Mouse (Mus musculus) kidney, embryonic 16.5 days (tissue): Measurements from ENCODE around the gene Itpr3. TPM values are rescaled to one million over a fixed set of nuclear protein-coding genes. Genes with fewer than 3 reads are reported as not detected.

ENCODE experiments used
- ATAC-seq: fragments of 200-750 bp; cut with Nextera tagmentation; 2 replicates; pipeline ENCODE4 v1.8.0; 2017; ENCODE audit warnings: moderate TSS enrichment; ENCODE audit not compliant: low FRiP score, low TSS enrichment
- H3K27ac ChIP-seq: fragments of 300-500 bp; sonication (generic); 2 replicates; pipeline ENCODE4 v1.5.1; 2014; ENCODE audit warnings: low read length
- H3K27me3 ChIP-seq: fragments of 300-500 bp; sonication (generic); 2 replicates; pipeline ENCODE4 v1.6.1; 2014; ENCODE audit warnings: low read length, control low read depth, mixed read lengths; ENCODE audit not compliant: insufficient read depth
- H3K36me3 ChIP-seq: fragments of 300-500 bp; sonication (generic); 2 replicates; pipeline ENCODE4 v1.6.1; 2014; ENCODE audit warnings: low read length, control low read depth, mixed read lengths; ENCODE audit not compliant: insufficient read depth
- H3K4me1 ChIP-seq: fragments of 300-500 bp; sonication (generic); 2 replicates; pipeline ENCODE4 v1.6.1; 2014; ENCODE audit warnings: low read length, control low read depth, mixed read lengths; ENCODE audit not compliant: insufficient read depth
- H3K4me2 ChIP-seq: fragments of 300-500 bp; sonication (generic); replicated peaks from 2 replicates; pipeline ENCODE4 v1.6.1; 2014; ENCODE audit warnings: low read depth, low read length
- H3K4me3 ChIP-seq: fragments of 300-500 bp; sonication (generic); 2 replicates; pipeline ENCODE4 v1.5.1; 2014; ENCODE audit warnings: mild to moderate bottlenecking, low read length
- H3K9ac ChIP-seq: fragments of 300-500 bp; sonication (generic); replicated peaks from 2 replicates; pipeline ENCODE4 v1.6.1; 2014; ENCODE audit warnings: low read length
- H3K9me3 ChIP-seq: fragments of 300-500 bp; sonication (generic); 2 replicates; pipeline ENCODE4 v1.6.1; 2016; ENCODE audit warnings: low read length, control low read depth
- whole genome bisulfite sequencing: fragments of 180-500 bp; shearing (Covaris S2); extraction: QIAGEN DNeasy Blood & Tissue Kit; methylation state at CpG from one replicate; pipeline ENCODE4 v1.1.7; 2014; 5-methylcytosine and 5-hydroxymethylcytosine counted together
- polyA plus RNA-seq: library from polyadenylated mRNA; unstranded; fragments of >200 nt; fragmentation: Nextera tagmentation; extraction: Ambion mirVana; gene quantifications from 2 replicates; pipeline ENCODE4 v1.2.1, GENCODE M21; 2015

Gene Itpr3
- polyA plus RNA-seq, 1 experiment from 2014 or later = 9.3 TPM

DNA sequence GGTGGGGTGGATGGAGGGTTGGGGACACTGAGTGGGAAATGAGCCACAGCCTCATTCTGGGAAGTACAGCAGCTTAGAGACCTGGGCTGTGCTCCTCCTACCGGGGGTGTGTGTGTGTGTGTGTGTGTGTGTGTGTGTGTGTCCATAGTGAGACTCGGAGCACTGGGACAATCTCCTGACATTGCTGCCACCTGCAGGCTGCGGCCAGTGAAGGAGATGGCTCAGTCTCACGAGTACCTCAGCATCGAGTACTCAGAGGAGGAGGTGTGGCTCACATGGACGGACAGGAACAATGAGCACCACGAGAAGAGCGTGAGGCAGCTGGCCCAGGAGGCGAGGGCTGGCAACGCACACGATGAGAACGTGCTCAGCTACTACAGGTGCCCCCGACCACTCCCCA is 38.6 kb downstream of the Itpr3 start:
- H3K9ac ChIP-seq = no peak overlapping the region
- ATAC-seq = 0 out of 2 replicates have a peak, but pooled peaks have one; percentile 14
- no peak overlapping the region for H3K27ac ChIP-seq
- WGBS = 37% methylated on average over 13 of the region's 13 CpGs
- no peaks in the 10 kb centered on the region for H3K27me3 ChIP-seq
- H3K4me3 ChIP-seq = no peak overlapping the region
- H3K4me2 ChIP-seq = no peak overlapping the region
- H3K4me1 ChIP-seq = 0 out of 2 replicates have a peak, but pooled peaks cover 3% of the 10 kb centered on the region
- H3K9me3 ChIP-seq = no peaks in the 10 kb centered on the region
- H3K36me3 ChIP-seq = peaks cover 12% of the 10 kb centered on the region

DNA sequence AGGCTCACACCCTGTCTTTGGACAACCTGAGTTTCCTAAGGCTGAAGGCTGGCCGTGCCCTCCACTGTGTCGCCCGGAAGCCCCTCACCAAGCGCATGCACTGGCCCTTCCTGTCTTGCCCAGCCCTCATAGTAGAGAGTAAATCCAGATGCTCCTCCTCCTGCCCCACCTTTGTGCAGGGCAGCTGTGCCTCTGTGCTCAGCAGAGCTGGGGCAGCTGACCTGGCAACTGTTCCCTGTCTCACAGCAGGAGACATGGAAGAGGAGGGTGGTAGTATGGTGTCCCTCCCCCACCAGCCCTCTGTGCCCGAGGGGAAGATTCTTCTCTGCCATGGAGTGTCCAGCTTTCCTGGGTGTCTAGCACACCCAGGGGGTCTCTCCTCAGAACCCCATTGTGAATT is 44.6 kb downstream of the Itpr3 start:
- H3K4me2 ChIP-seq = no peak overlapping the region
- no peak overlapping the region for H3K9ac ChIP-seq
- 67% methylated on average over 5 of the region's 5 CpGs for WGBS
- no peak overlapping the region for H3K27ac ChIP-seq
- 0 out of 2 replicates have a peak, but pooled peaks cover 6% of the 10 kb centered on the region for H3K36me3 ChIP-seq
- H3K4me3 ChIP-seq = no peak overlapping the region
- ATAC-seq = no peak
- no peaks in the 10 kb centered on the region for H3K9me3 ChIP-seq
- H3K4me1 ChIP-seq = 0 out of 2 replicates have a peak, but pooled peaks cover 3% of the 10 kb centered on the region
- no peaks in the 10 kb centered on the region for H3K27me3 ChIP-seq

DNA sequence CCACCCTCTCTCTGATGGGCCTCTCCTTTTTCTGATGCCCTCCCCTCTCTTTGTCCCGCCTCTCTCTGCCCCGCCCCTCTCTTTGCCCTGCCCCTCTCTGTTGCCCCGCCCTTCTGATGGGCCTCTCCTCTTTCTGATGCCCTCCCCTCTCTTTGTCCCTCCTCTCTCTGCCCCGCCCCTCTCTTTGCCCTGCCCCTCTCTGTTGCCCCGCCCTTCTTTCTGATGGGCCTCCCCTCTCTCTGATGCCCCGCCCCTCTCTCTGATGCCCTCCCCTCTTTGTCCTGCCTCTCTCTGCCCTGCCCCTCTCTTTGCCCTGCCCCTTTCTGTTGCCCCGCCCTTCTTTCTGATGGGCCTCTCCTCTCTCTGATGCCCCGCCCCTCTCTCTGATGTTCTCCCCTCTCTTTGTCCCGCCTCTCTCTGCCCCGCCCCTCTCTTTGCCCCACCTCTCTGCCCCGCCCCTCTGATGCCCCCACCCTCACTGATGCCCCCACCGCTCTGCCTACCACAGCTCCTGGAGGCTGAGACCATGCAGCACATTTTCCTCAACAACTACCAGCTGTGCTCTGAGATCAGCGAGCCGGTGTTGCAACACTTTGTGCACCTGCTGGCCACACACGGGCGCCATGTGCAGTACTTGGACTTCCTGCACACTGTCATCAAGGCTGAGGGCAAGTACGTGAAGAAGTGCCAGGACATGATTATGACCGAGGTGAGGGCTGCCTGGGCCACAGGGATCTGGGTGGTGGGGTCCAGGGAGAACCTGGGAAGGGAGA is 48.8 kb downstream of the Itpr3 start:
- H3K9ac ChIP-seq = no peak overlapping the region
- no peaks in the 10 kb centered on the region for H3K27me3 ChIP-seq
- H3K4me1 ChIP-seq = no peaks in the 10 kb centered on the region
- peaks cover 17% of the 10 kb centered on the region; the same call in 1 of the 2 replicates for H3K36me3 ChIP-seq
- no peak overlapping the region for H3K4me2 ChIP-seq
- 73% methylated on average over 14 of the region's 18 CpGs for WGBS
- no peak overlapping the region for H3K4me3 ChIP-seq
- H3K9me3 ChIP-seq = no peaks in the 10 kb centered on the region
- H3K27ac ChIP-seq = no peak overlapping the region
- no peak for ATAC-seq

DNA sequence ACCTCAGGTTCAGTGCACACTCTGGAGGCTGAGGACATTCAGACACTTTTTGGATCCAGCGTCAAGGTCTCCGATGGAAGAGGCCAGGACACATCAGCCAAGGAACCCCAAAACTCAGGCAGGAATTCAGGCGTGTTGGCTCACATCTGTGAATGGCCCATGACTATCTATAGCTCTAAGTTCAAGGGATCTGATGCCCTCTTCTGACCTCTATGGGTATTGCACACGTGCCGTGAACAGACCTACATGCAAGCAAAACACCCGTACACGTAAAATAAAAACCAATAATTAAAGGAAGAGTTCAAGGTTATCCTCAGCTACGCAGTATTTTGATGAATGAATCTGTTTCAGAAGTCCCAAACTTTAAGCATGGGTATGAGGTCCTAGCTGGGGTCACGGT is 49.6 kb downstream of the Itpr3 start:
- no peak overlapping the region for H3K27ac ChIP-seq
- no peak overlapping the region for H3K4me2 ChIP-seq
- no peak for ATAC-seq
- H3K4me1 ChIP-seq = no peaks in the 10 kb centered on the region
- no peak overlapping the region for H3K4me3 ChIP-seq
- no peak overlapping the region for H3K9ac ChIP-seq
- H3K9me3 ChIP-seq = no peaks in the 10 kb centered on the region
- 85% methylated on average over 9 of the region's 9 CpGs for WGBS
- H3K27me3 ChIP-seq = no peaks in the 10 kb centered on the region
- H3K36me3 ChIP-seq = peaks cover 23% of the 10 kb centered on the region; the same call in 1 of the 2 replicates

DNA sequence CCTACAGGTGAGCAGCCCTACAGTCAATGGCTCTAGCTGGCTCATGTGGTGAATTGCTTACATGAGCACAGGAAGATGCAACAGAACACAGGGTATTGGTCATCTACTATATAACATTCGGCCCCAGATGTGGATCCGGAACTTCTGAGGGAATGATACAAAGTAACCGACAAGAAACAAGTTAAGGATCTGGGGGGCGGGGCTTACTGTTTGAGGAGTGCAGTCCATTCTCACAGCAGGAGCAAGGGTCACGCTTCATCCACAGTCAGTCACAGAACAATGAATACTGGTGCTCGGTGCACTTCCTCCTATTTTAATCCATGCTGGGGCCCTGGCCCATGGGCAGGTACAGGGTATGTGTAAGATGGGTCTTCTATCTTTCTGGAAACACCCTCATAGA is 50.8 kb downstream of the Itpr3 start:
- H3K36me3 ChIP-seq = peaks cover 24% of the 10 kb centered on the region; the same call in 1 of the 2 replicates
- no peak overlapping the region for H3K4me2 ChIP-seq
- H3K9ac ChIP-seq = no peak overlapping the region
- 76% methylated on average over 6 of the region's 6 CpGs for WGBS
- no peaks in the 10 kb centered on the region for H3K4me1 ChIP-seq
- H3K27ac ChIP-seq = no peak overlapping the region
- H3K4me3 ChIP-seq = no peak overlapping the region
- ATAC-seq = no peak
- no peaks in the 10 kb centered on the region for H3K27me3 ChIP-seq
- no peaks in the 10 kb centered on the region for H3K9me3 ChIP-seq

DNA sequence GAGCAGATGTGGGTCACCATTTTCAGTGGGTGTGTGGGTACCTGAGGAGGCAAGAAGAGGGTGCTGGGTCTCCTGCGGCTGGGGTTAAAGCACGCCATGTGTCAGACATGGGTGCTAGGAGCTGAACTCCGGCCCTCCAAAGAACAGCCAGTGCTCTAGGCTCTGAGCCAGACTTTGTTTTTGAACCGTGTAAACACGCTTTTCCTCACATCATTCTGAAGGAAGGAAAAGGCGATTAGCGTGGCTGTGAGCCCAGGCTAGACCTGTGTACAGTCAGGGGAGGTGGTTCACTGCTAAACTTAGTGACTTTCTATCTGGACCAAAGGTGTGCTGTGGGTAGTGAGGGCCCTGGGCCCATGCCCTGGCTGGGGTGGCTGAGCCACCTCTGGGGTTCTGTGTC is 53.0 kb downstream of the Itpr3 start:
- no peaks in the 10 kb centered on the region for H3K27me3 ChIP-seq
- WGBS = 90% methylated on average over 7 of the region's 7 CpGs
- no peak overlapping the region for H3K4me2 ChIP-seq
- no peak overlapping the region for H3K9ac ChIP-seq
- no peaks in the 10 kb centered on the region for H3K9me3 ChIP-seq
- no peak overlapping the region for H3K27ac ChIP-seq
- ATAC-seq = no peak
- H3K36me3 ChIP-seq = peaks cover 30% of the 10 kb centered on the region; the same call in 1 of the 2 replicates
- no peaks in the 10 kb centered on the region for H3K4me1 ChIP-seq
- H3K4me3 ChIP-seq = no peak overlapping the region

DNA sequence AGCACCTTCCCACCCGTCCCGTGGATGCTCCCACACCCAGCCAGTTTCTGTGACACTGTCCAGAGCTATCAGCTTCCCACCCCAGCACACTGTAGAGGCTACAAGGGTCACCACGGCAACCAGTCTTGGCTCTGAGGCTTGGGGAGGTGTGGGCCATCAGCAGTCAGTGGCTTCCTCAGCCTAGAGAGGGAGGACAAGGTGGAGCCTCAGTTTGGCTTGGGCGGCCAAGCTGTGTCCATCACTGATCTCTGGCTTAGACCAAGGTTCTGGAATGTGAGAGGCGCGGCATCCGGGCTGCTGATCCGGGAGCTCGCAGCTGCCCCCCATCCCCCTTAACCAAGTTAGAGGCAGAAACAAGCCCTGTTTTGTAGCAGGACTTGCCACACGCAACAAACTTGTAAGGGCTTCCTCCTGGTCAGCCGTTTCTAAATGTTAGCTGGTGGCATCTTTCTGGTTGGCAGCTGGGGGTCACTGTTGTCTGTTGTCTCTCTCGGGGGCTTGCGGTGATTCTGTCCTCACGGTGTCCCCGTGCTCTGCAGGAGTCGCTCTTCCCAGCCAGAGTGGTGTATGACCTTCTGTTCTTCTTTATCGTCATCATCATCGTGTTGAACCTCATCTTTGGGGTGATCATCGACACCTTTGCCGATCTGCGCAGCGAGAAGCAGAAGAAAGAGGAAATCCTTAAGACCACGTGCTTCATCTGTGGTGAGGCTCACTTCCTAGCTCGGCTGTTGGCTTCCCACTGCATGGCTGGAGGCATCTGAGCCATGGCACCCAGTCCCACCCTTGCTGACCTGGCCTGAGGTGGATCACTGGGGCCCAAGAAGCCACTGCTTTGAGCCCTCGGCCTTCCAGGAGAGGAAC is 61.8 kb downstream of the Itpr3 start:
- H3K4me1 ChIP-seq = peaks cover 12% of the 10 kb centered on the region
- H3K27ac ChIP-seq = no peak overlapping the region
- H3K4me3 ChIP-seq = no peak overlapping the region
- WGBS = 80% methylated on average over 25 of the region's 25 CpGs
- peaks cover 51% of the 10 kb centered on the region for H3K36me3 ChIP-seq
- H3K9ac ChIP-seq = no peak overlapping the region
- H3K27me3 ChIP-seq = no peaks in the 10 kb centered on the region
- H3K9me3 ChIP-seq = no peaks in the 10 kb centered on the region
- no peak overlapping the region for H3K4me2 ChIP-seq
- ATAC-seq = no peak

DNA sequence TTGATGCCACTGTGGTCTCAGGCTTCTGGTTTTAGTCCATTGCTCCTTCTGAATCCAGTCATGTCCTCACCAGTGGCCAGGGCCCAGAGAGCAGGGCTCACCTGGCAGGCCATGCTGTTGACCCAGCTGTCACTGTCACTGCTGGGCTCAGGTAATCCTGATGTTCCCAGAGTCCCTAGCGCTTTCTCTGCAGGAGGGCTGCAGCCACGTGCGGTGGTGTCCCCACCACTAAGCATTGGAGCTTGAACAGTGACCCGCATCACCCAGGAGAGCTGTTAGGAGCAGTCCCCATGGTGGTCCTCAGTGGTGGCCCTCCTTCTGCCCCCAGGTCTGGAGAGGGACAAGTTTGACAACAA is 62.4 kb downstream of the Itpr3 start:
- Histone ChIP-seq H3K36me3 (peaks cover 52% of the 10 kb centered on the region), H3K27me3 (no peaks in the 10 kb centered on the region), H3K4me3 (no peak overlapping the region), H3K27ac (no peak overlapping the region), H3K4me1 (peaks cover 12% of the 10 kb centered on the region), H3K4me2 (no peak overlapping the region), H3K9me3 (no peaks in the 10 kb centered on the region), H3K9ac (no peak overlapping the region)
- WGBS = 78% methylated on average over 4 of the region's 4 CpGs
- ATAC-seq = no peak

DNA sequence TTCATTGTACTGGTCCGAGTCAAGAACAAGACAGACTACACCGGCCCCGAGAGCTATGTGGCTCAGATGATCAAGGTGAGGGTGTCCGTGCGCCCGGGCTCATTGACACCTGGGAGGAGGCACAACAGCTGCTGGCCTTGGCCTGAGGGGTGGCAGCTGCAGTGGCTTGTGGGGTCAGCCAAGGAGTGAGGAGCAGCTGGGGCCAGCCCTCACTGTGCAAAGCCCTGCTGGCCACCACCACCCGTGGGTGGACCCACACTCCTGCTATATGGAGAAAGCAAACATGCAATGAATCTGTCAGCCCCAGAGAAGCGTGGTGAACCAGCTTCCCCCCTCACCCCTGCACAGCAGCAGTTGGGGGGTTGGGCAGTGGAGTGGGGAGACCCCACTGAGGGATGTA is 62.9 kb downstream of the Itpr3 start:
- no peak for ATAC-seq
- Histone ChIP-seq H3K36me3 (peaks cover 52% of the 10 kb centered on the region), H3K4me1 (peaks cover 12% of the 10 kb centered on the region), H3K27me3 (no peaks in the 10 kb centered on the region), H3K4me2 (no peak overlapping the region), H3K9ac (no peak overlapping the region), H3K27ac (no peak overlapping the region), H3K9me3 (no peaks in the 10 kb centered on the region), H3K4me3 (no peak overlapping the region)
- WGBS = 62% methylated on average over 8 of the region's 8 CpGs

DNA sequence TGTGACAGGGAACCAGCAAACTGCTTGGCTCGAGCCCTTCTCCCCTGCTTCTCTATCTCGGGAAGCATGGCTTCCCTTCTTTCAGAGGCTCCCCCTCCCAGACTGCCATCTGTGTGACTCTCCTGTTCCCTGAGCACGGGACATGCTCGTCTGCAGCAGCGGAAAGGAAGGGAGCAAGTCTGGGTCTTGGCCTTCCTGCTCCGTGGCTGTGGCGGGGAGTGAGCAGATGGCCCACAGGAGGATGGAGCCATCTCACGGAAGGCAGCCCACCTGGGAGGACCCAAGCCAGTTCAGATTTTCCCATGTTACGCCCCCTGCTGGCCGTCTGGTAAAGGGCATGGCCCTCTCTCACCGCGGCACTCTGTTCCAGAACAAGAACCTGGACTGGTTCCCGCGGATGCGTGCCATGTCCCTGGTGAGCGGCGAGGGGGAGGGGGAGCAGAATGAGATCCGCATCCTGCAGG is 63.5 kb downstream of the Itpr3 start:
- Histone ChIP-seq H3K9ac (no peak overlapping the region), H3K27me3 (no peaks in the 10 kb centered on the region), H3K4me3 (no peak overlapping the region), H3K36me3 (peaks cover 54% of the 10 kb centered on the region), H3K9me3 (no peaks in the 10 kb centered on the region), H3K4me2 (no peak overlapping the region), H3K27ac (no peak overlapping the region), H3K4me1 (peaks cover 12% of the 10 kb centered on the region)
- ATAC-seq = no peak
- WGBS = 13% methylated on average over 18 of the region's 18 CpGs
